Mouse (Mus musculus) cerebellum, postnatal 25 days (tissue): ENCODE results near the gene Mcoln1.
A peak's percentile ranks its signal among the peaks of the same experiment; 100 is the strongest.

Experiments
- DNase-seq, 2 experiments: peaks; one replicate each; pipeline ENCODE4 v3.0.0; 2021; ENCODE audit warnings: mixed read lengths in 2 of 2

Mcoln1 gene

GRCm38 (mm10) chr8:3499751-3500150 is 506 bp upstream of the Mcoln1 start:
- DNase-seq: peak in 1 of 2 experiments; percentile 26

- no peak for DNase-seq
These were observed 2.0 kb downstream of the Mcoln1 start for GRCm38 (mm10) chr8:3502217-3502616.

GRCm38 (mm10) chr8:3507979-3508754 is 7.9 kb downstream of the Mcoln1 start:
- DNase-seq: no peak

- peak; percentile 29 to 35 for DNase-seq
These were observed 14.5 kb downstream of the Mcoln1 start for GRCm38 (mm10) chr8:3514681-3515247.

- peak; percentile 93 to 95 for DNase-seq
These were observed 15.0 kb downstream of the Mcoln1 start, which contains the start of gene Pnpla6 for GRCm38 (mm10) chr8:3515260-3515671. Pnpla6 (plus strand) TSS chr8:3515384.

- peak in 1 of 2 experiments; percentile 53 for DNase-seq
These were observed 15.6 kb downstream of the Mcoln1 start for GRCm38 (mm10) chr8:3515771-3516417.

- peak; percentile 96 to 97 for DNase-seq
These were observed 16.3 kb downstream of the Mcoln1 start for GRCm38 (mm10) chr8:3516450-3517116.

GRCm38 (mm10) chr8:3517117-3517495 is 16.8 kb downstream of the Mcoln1 start:
- no peak for DNase-seq

- no peak for DNase-seq
These were observed 21.9 kb downstream of the Mcoln1 start for GRCm38 (mm10) chr8:3522007-3522697.

- no peak for DNase-seq
These were observed 30.6 kb downstream of the Mcoln1 start for GRCm38 (mm10) chr8:3530816-3531215.

GRCm38 (mm10) chr8:3531936-3532335 is 31.7 kb downstream of the Mcoln1 start:
- no peak for DNase-seq

GRCm38 (mm10) chr8:3536053-3536841 is 36.0 kb downstream of the Mcoln1 start:
- no peak for DNase-seq

- no peak for DNase-seq
These were observed 36.7 kb downstream of the Mcoln1 start for GRCm38 (mm10) chr8:3536940-3537339.

- DNase-seq: peak in 1 of 2 experiments; percentile 8
These were observed 37.4 kb downstream of the Mcoln1 start for GRCm38 (mm10) chr8:3537666-3538065.

- DNase-seq: no peak
These were observed 38.9 kb downstream of the Mcoln1 start for GRCm38 (mm10) chr8:3539146-3539545.

GRCm38 (mm10) chr8:3540076-3540475 is 39.8 kb downstream of the Mcoln1 start:
- no peak for DNase-seq

GRCm38 (mm10) chr8:3546511-3546910 is 46.3 kb downstream of the Mcoln1 start:
- DNase-seq: no peak

- no peak for DNase-seq
These were observed 52.0 kb downstream of the Mcoln1 start for GRCm38 (mm10) chr8:3552240-3552639.

- no peak for DNase-seq
These were observed 55.9 kb downstream of the Mcoln1 start for GRCm38 (mm10) chr8:3556114-3556513.
